Mouse (Mus musculus) stomach, postnatal 0 days (tissue): ENCODE measurements around the gene Emc7.
A peak's percentile ranks its signal among the peaks of the same experiment; 100 is the strongest.

Source experiments
- CTCF ChIP-seq: IDR thresholded peaks from 2 replicates; pipeline ENCODE4 v1.5.1; 2016; ENCODE audit warnings: antibody characterized with exemption, low read depth, mild to moderate bottlenecking, moderate library complexity
- EP300 ChIP-seq: optimal IDR thresholded peaks from 2 replicates; pipeline ENCODE3; 2016; ENCODE audit warnings: antibody characterized with exemption

- TF ChIP-seq CTCF: peak; percentile 41
- no peak for TF ChIP-seq EP300
Measured at GRCm38 (mm10) chr2:112513036-112513435, 58.2 kb downstream of the Emc7 start.
